Mouse (Mus musculus): ENCODE data around the gene Gfral. TPM values are rescaled to one million over a fixed set of nuclear protein-coding genes. Genes with fewer than 3 reads are reported as not detected.
"Not testable (repeated sequence)": the region's sequence is repeated elsewhere in the genome, so short reads cannot be mapped to it uniquely, and the experiment has no call there.

Gfral gene
- polyA plus RNA-seq, 1 experiment from 2014 or later, result not detected

- Histone ChIP-seq H3K9me3 (ENCODE audit: control insufficient read depth, low read length) (no peaks in the 10 kb centered on the region), H3K4me3 (ENCODE audit: low read depth, low read length) (no peak overlapping the region), H3K4me2 (replicated peaks; ENCODE audit: low read depth, low read length) (no peak overlapping the region), H3K27me3 (ENCODE audit: control insufficient read depth, insufficient read depth, low read length) (no peaks in the 10 kb centered on the region), H3K36me3 (ENCODE audit: control insufficient read depth, insufficient read depth, low read length) (no peaks in the 10 kb centered on the region), H3K4me1 (replicated peaks; ENCODE audit: control insufficient read depth, insufficient read depth, low read length) (no peaks in the 10 kb centered on the region), H3K9ac (ENCODE audit: low read depth, low read length) (no peak overlapping the region), H3K27ac (ENCODE audit: low read depth, low read length) (no peak overlapping the region)
- 73% methylated on average over 3 of the region's 3 CpGs for WGBS
- DNase-seq (ENCODE audit: low spot score) (no peak), ATAC-seq (ENCODE audit: low FRiP score) (no peak)
These were observed 67.9 kb downstream of the Gfral start for GRCm38 (mm10) chr9:76145593-76145992.

GRCm38 (mm10) chr9:76138378-76139109, 74.9 kb downstream of the Gfral start:
- DNase-seq (ENCODE audit: low spot score) (no peak), ATAC-seq (ENCODE audit: low FRiP score) (no peak)
- no peaks in the 10 kb centered on the region for H3K27me3 ChIP-seq (ENCODE audit: control insufficient read depth, insufficient read depth, low read length)
- no peak overlapping the region for H3K27ac ChIP-seq (ENCODE audit: low read depth, low read length)
- H3K4me1 ChIP-seq (replicated peaks; ENCODE audit: control insufficient read depth, insufficient read depth, low read length), result no peaks in the 10 kb centered on the region
- H3K9me3 ChIP-seq (ENCODE audit: control insufficient read depth, low read length), result no peaks in the 10 kb centered on the region
- WGBS, result 81% methylated on average over 3 of the region's 3 CpGs
- no peak overlapping the region for H3K4me2 ChIP-seq (replicated peaks; ENCODE audit: low read depth, low read length)
- no peak overlapping the region for H3K9ac ChIP-seq (ENCODE audit: low read depth, low read length)
- no peak overlapping the region for H3K4me3 ChIP-seq (ENCODE audit: low read depth, low read length)
- H3K36me3 ChIP-seq (ENCODE audit: control insufficient read depth, insufficient read depth, low read length), result no peaks in the 10 kb centered on the region

GRCm38 (mm10) chr9:76134042-76134441, 79.4 kb downstream of the Gfral start:
- H3K4me2 ChIP-seq (replicated peaks; ENCODE audit: low read depth, low read length), result no peak overlapping the region
- H3K4me3 ChIP-seq (ENCODE audit: low read depth, low read length), result no peak overlapping the region
- ATAC-seq (ENCODE audit: low FRiP score) (no peak), DNase-seq (ENCODE audit: low spot score) (no peak)
- WGBS, result 94% methylated on average over 6 of the region's 6 CpGs
- no peaks in the 10 kb centered on the region for H3K36me3 ChIP-seq (ENCODE audit: control insufficient read depth, insufficient read depth, low read length)
- no peaks in the 10 kb centered on the region for H3K27me3 ChIP-seq (ENCODE audit: control insufficient read depth, insufficient read depth, low read length)
- no peak overlapping the region for H3K27ac ChIP-seq (ENCODE audit: low read depth, low read length)
- no peaks in the 10 kb centered on the region for H3K4me1 ChIP-seq (replicated peaks; ENCODE audit: control insufficient read depth, insufficient read depth, low read length)
- H3K9ac ChIP-seq (ENCODE audit: low read depth, low read length), result no peak overlapping the region
- H3K9me3 ChIP-seq (ENCODE audit: control insufficient read depth, low read length), result no peaks in the 10 kb centered on the region

DNA sequence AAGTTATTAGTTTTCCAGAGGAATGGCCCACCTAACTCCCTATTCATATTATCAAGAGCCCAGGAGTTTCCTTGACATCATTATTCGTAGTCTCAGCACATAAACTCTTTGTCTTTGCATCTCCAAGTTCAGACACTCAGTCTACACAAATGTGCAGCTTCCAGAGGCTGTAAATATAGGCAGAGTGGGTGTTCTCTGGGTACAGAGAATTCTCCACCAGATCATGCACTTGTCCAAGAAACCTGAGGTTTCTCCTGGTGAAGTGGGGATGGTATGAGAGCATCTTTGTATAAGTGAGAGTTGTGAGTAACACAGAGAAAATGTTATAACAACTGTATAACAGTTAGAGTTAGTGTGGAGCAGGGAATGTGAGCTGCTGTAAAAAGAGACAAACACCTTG, 84.1 kb downstream of the Gfral start:
- WGBS, result 77% methylated on average over 1 of the region's 1 CpGs
- ATAC-seq (ENCODE audit: low FRiP score), result no peak
- H3K4me2 ChIP-seq (replicated peaks; ENCODE audit: low read depth, low read length), result no peak overlapping the region
- no peaks in the 10 kb centered on the region for H3K4me1 ChIP-seq (replicated peaks; ENCODE audit: control insufficient read depth, insufficient read depth, low read length)
- no peaks in the 10 kb centered on the region for H3K9me3 ChIP-seq (ENCODE audit: control insufficient read depth, low read length)
- H3K4me3 ChIP-seq (ENCODE audit: low read depth, low read length), result no peak overlapping the region
- H3K27me3 ChIP-seq (ENCODE audit: control insufficient read depth, insufficient read depth, low read length), result no peaks in the 10 kb centered on the region
- no peak overlapping the region for H3K9ac ChIP-seq (ENCODE audit: low read depth, low read length)
- no peaks in the 10 kb centered on the region for H3K36me3 ChIP-seq (ENCODE audit: control insufficient read depth, insufficient read depth, low read length)
- no peak for DNase-seq (ENCODE audit: low spot score)
- H3K27ac ChIP-seq (ENCODE audit: low read depth, low read length), result no peak overlapping the region

- Histone ChIP-seq H3K9ac (ENCODE audit: low read depth, low read length) (no peak overlapping the region), H3K4me2 (replicated peaks; ENCODE audit: low read depth, low read length) (no peak overlapping the region), H3K4me3 (ENCODE audit: low read depth, low read length) (no peak overlapping the region), H3K4me1 (replicated peaks; ENCODE audit: control insufficient read depth, insufficient read depth, low read length) (no peaks in the 10 kb centered on the region), H3K27me3 (ENCODE audit: control insufficient read depth, insufficient read depth, low read length) (no peaks in the 10 kb centered on the region), H3K27ac (ENCODE audit: low read depth, low read length) (no peak overlapping the region), H3K9me3 (ENCODE audit: control insufficient read depth, low read length) (no peaks in the 10 kb centered on the region), H3K36me3 (ENCODE audit: control insufficient read depth, insufficient read depth, low read length) (no peaks in the 10 kb centered on the region)
- DNase-seq (ENCODE audit: low spot score), result no peak
- no peak for ATAC-seq (ENCODE audit: low FRiP score)
- WGBS, result 81% methylated on average over 4 of the region's 4 CpGs
These were observed 89.2 kb downstream of the Gfral start for GRCm38 (mm10) chr9:76124249-76124648.

- H3K9ac ChIP-seq (ENCODE audit: low read depth, low read length); H3K4me1 ChIP-seq (replicated peaks; ENCODE audit: control insufficient read depth, insufficient read depth, low read length); H3K36me3 ChIP-seq (ENCODE audit: control insufficient read depth, insufficient read depth, low read length); H3K9me3 ChIP-seq (ENCODE audit: control insufficient read depth, low read length); H3K27ac ChIP-seq (ENCODE audit: low read depth, low read length); H3K4me3 ChIP-seq (ENCODE audit: low read depth, low read length); H3K27me3 ChIP-seq (ENCODE audit: control insufficient read depth, insufficient read depth, low read length); ATAC-seq (ENCODE audit: low FRiP score); H3K4me2 ChIP-seq (replicated peaks; ENCODE audit: low read depth, low read length): not testable (repeated sequence)
- WGBS, result 0% methylated on average over 2 of the region's 2 CpGs
- peak; percentile 69 for DNase-seq (ENCODE audit: low spot score)
These were observed 90.6 kb downstream of the Gfral start for GRCm38 (mm10) chr9:76122888-76123287.

Other genes starting within 250 kb of the Gfral start
- gene Hmgcll1, start 198.8 kb downstream of the Gfral start, polyA plus RNA-seq (2014; fragmentation: Nextera tagmentation; extraction: Ambion mirVana), result 14.5 and 15.5 TPM in 2 replicates
- 0.68 and 1.6 TPM in 2 replicates for gene Hcrtr2, start 110.2 kb upstream of the Gfral start, polyA plus RNA-seq (2014; fragmentation: Nextera tagmentation; extraction: Ambion mirVana)